Mouse (Mus musculus): ENCODE measurements around the gene Nlgn1.
"Not testable (repeated sequence)": the region's sequence is repeated elsewhere in the genome, so short reads cannot be mapped to it uniquely, and the experiment has no call there.

DNA sequence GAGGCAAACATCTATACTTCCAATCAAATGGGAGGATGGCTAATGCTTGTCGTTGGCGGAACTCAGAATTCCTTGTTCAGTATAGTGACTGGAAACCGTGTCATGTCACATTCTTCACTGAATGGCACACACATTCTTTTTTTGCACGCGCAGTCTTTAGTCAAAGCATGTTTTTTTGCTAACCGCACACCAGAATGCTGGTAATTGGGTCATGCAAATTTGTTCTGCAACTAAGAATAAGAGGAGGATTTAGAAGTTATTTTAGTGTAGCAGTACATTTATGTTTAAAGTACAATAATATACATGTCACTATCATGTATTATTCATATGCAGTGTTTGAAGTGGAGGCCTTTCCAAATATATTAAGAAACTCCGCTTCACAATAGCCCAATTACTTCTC lies 783.2 kb downstream of the Nlgn1 start:
- TF ChIP-seq POLR2A (IDR thresholded peaks at IDR 0.05; ENCODE audit: low read depth, low read length); CTCF (IDR thresholded peaks at IDR 0.05; ENCODE audit: extremely low read depth, insufficient read length, insufficient replicate concordance, low read depth, low read length): not testable (repeated sequence)

Measured in small intestine, adult 2 months (tissue).